8 mouse cellular contexts compared by ENCODE assay signal in the genomic region with DNA sequence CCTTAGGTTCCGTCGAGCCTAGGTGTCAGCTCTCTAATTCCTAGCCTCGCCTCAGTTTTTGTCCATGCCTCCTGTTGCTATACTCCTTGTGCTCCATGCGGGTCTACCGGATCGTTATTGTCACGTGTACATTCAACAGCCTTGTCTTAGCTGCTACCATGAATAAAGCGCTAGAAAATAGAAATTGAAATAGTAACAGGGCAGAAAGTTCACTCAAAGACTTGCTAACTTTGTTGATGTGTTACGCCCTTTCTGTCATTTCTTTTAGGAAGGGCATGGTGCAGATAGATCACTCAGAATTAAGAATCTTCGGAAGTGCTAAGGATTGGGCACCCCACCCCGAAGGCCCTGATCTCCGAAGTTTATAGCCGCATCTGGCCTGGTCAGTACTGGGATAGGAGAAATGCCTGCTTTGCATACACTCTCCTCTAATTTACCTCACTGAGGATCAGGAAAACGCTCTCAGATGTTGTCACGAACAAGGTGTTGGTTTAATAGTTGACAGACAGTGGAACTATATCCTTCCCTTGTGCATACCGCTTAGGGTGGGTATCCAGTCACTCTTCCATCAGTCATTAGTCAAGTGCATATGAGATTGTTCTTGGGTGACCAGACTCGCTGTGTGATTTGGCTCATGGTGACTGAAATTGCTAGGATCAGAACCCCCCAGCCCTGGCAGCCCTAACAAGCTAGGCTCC. TPM values are rescaled to one million over a fixed set of nuclear protein-coding genes. Genes with fewer than 3 reads are reported as not detected.
DNase-seq lines count a peak whose midpoint lies in the region; ATAC-seq and TF ChIP-seq lines count a peak whose summit lies in the region.

No protein-coding gene starts in this region.

- ATAC-seq in megakaryocyte, adult 5-6 weeks (ENCODE audit: poor library complexity, severe bottlenecking) = no peak
- ATAC-seq in forebrain, embryonic 12.5 days (ENCODE audit: low FRiP score) = no peak

- peak overlapping the region; percentile 65 for H3K4me2 ChIP-seq in forebrain, embryonic 12.5 days

- H3K4me1 ChIP-seq in megakaryocyte, embryonic 14.5 days = peaks cover 46% of the 10 kb centered on the region
- H3K4me1 ChIP-seq in forebrain, embryonic 12.5 days = peaks cover 22% of the 10 kb centered on the region
- peaks cover 15% of the 10 kb centered on the region for H3K4me1 ChIP-seq in limb, embryonic 10.5 days
- no peaks in the 10 kb centered on the region for H3K4me1 ChIP-seq in olfactory bulb, adult 2 months (ENCODE audit: control insufficient read depth, insufficient read depth, low read length)

- 35% methylated on average over 17 of the region's 17 CpGs for WGBS in forebrain, embryonic 12.5 days
- 33% methylated on average over 17 of the region's 17 CpGs for WGBS in limb, embryonic 10.5 days
- 31% methylated on average over 17 of the region's 17 CpGs for WGBS in olfactory bulb, adult 2 months

- TF ChIP-seq CTCF in olfactory bulb, adult 2 months (IDR thresholded peaks at IDR 0.05; ENCODE audit: insufficient read depth, low read depth, low read length) = no peak

- intact Hi-C loops in left cerebral cortex, postnatal 10 days (cut with DNase I) = no loop called here

- no peak for TF ChIP-seq POLR2A in olfactory bulb, adult 2 months (IDR thresholded peaks at IDR 0.05; ENCODE audit: insufficient read depth, low read depth, low read length)

- no peak for DNase-seq in limb, embryonic 10.5 days (ENCODE audit: low spot score)
- DNase-seq in layer of hippocampus, adult 9-10 months (ENCODE audit: low spot score) = no peak
- no peak for DNase-seq in thymus, postnatal 14 days
- no peak for DNase-seq in left cerebral cortex, postnatal 10 days (ENCODE audit: extremely low spot score in 1 of 2, low spot score in 2 of 2)

- peak overlapping the region; percentile 77 for H3K9ac ChIP-seq in forebrain, embryonic 12.5 days

- peak overlapping the region; percentile 81; the same call in 1 of the 2 replicates for H3K27ac ChIP-seq in forebrain, embryonic 12.5 days
- H3K27ac ChIP-seq in limb, embryonic 10.5 days = peak overlapping the region; percentile 96
- H3K27ac ChIP-seq in olfactory bulb, adult 2 months (ENCODE audit: insufficient read depth, low read depth, low read length) = no peak overlapping the region

- H3K9me3 ChIP-seq in megakaryocyte, embryonic 14.5 days = no peaks in the 10 kb centered on the region
- H3K9me3 ChIP-seq in forebrain, embryonic 12.5 days = no peaks in the 10 kb centered on the region
- no peaks in the 10 kb centered on the region for H3K9me3 ChIP-seq in limb, embryonic 10.5 days (replicated peaks)

- H3K36me3 ChIP-seq in megakaryocyte, embryonic 14.5 days (replicated peaks; ENCODE audit: low read length) = peaks cover 34% of the 10 kb centered on the region
- H3K36me3 ChIP-seq in forebrain, embryonic 12.5 days (replicated peaks) = peaks cover 13% of the 10 kb centered on the region; the same call in 1 of the 2 replicates
- peaks cover 40% of the 10 kb centered on the region for H3K36me3 ChIP-seq in limb, embryonic 10.5 days

- H3K4me3 ChIP-seq in megakaryocyte, embryonic 14.5 days (replicated peaks) = peak overlapping the region; percentile 99
- H3K4me3 ChIP-seq in forebrain, embryonic 12.5 days (replicated peaks) = peak overlapping the region; percentile 80
- peak overlapping the region; percentile 80 for H3K4me3 ChIP-seq in limb, embryonic 10.5 days
- H3K4me3 ChIP-seq in olfactory bulb, adult 2 months (ENCODE audit: insufficient read depth, low read depth, low read length) = peak overlapping the region; percentile 73

- H3K27me3 ChIP-seq in megakaryocyte, embryonic 14.5 days (replicated peaks) = no peaks in the 10 kb centered on the region
- H3K27me3 ChIP-seq in forebrain, embryonic 12.5 days = no peaks in the 10 kb centered on the region
- H3K27me3 ChIP-seq in limb, embryonic 10.5 days (ENCODE audit: low read depth, poor library complexity, severe bottlenecking) = no peaks in the 10 kb centered on the region

RNA-seq across cellular contexts. Expression of a gene that starts 0.7 kb away (rescaled TPM):
- polyA plus RNA-seq in megakaryocyte, embryonic 14.5 days (2012; ENCODE audit: insufficient read depth, low replicate concordance) = 3.4 TPM in 1 of 2 replicates, not detected in the other
- 26.9 and 35.6 TPM in 2 replicates for total RNA-seq in megakaryocyte, adult 5-6 weeks (2015)
- total RNA-seq in megakaryocyte, adult 5-6 weeks (2017) = 35.7 and 36.8 TPM in 2 replicates
- polyA plus RNA-seq in forebrain, embryonic 12.5 days (2016; fragmentation: Nextera tagmentation; extraction: Ambion mirVana) = 43.5 and 45.8 TPM in 2 replicates
- polyA plus RNA-seq in limb, embryonic 10.5 days (2016; fragmentation: Nextera tagmentation; extraction: Ambion mirVana) = 60.4 and 62.6 TPM in 2 replicates
- not detected in 2 replicates for polyA plus RNA-seq in olfactory bulb, adult 2 months (2012; ENCODE audit: insufficient read depth, insufficient read length, low replicate concordance, missing spikeins)
- total RNA-seq in left cerebral cortex, postnatal 10 days (2021) = 1 to 10 TPM; 2.3 to 3.3 TPM

RNA-seq across cellular contexts. Expression of a gene that starts 1.0 kb away (rescaled TPM):
- 36.1 TPM in 1 of 2 replicates, not detected in the other for polyA plus RNA-seq in megakaryocyte, embryonic 14.5 days (2012; ENCODE audit: insufficient read depth, low replicate concordance)
- 43.3 and 49.2 TPM in 2 replicates for total RNA-seq in megakaryocyte, adult 5-6 weeks (2015)
- total RNA-seq in megakaryocyte, adult 5-6 weeks (2017) = 51.7 and 66.0 TPM in 2 replicates
- 73.6 and 78.2 TPM in 2 replicates for polyA plus RNA-seq in forebrain, embryonic 12.5 days (2016; fragmentation: Nextera tagmentation; extraction: Ambion mirVana)
- polyA plus RNA-seq in limb, embryonic 10.5 days (2016; fragmentation: Nextera tagmentation; extraction: Ambion mirVana) = 68.6 and 70.3 TPM in 2 replicates
- not detected in 2 replicates for polyA plus RNA-seq in olfactory bulb, adult 2 months (2012; ENCODE audit: insufficient read depth, insufficient read length, low replicate concordance, missing spikeins)
- total RNA-seq in left cerebral cortex, postnatal 10 days (2021) = 10 to 100 TPM in 1 of 2 experiments, 1 to 10 TPM in 1; 10.0 to 11.3 TPM

RNA-seq across cellular contexts. Expression of a gene that starts 21.0 kb away (rescaled TPM):
- 0.95 and 2.5 TPM in 2 replicates for polyA plus RNA-seq in megakaryocyte, embryonic 14.5 days (2012; ENCODE audit: insufficient read depth, low replicate concordance)
- total RNA-seq in megakaryocyte, adult 5-6 weeks (2015) = 12.3 and 14.5 TPM in 2 replicates
- 8.6 and 11.3 TPM in 2 replicates for total RNA-seq in megakaryocyte, adult 5-6 weeks (2017)
- polyA plus RNA-seq in forebrain, embryonic 12.5 days (2016; fragmentation: Nextera tagmentation; extraction: Ambion mirVana) = 17.9 and 18.5 TPM in 2 replicates
- 12.1 and 12.4 TPM in 2 replicates for polyA plus RNA-seq in limb, embryonic 10.5 days (2016; fragmentation: Nextera tagmentation; extraction: Ambion mirVana)
- polyA plus RNA-seq in olfactory bulb, adult 2 months (2012; ENCODE audit: insufficient read depth, insufficient read length, low replicate concordance, missing spikeins) = not detected in 2 replicates
- 10 to 100 TPM; 32.4 to 34.1 TPM for total RNA-seq in left cerebral cortex, postnatal 10 days (2021)

RNA-seq across cellular contexts. Expression of a gene that starts 56.5 kb away (rescaled TPM):
- polyA plus RNA-seq in megakaryocyte, embryonic 14.5 days (2012; ENCODE audit: insufficient read depth, low replicate concordance) = 1.8 and 2.0 TPM in 2 replicates
- total RNA-seq in megakaryocyte, adult 5-6 weeks (2015) = 0.40 and 0.43 TPM in 2 replicates
- 0.29 and 0.37 TPM in 2 replicates for total RNA-seq in megakaryocyte, adult 5-6 weeks (2017)
- polyA plus RNA-seq in forebrain, embryonic 12.5 days (2016; fragmentation: Nextera tagmentation; extraction: Ambion mirVana) = 4.5 and 5.4 TPM in 2 replicates
- polyA plus RNA-seq in limb, embryonic 10.5 days (2016; fragmentation: Nextera tagmentation; extraction: Ambion mirVana) = 1.5 and 2.3 TPM in 2 replicates
- not detected in 2 replicates for polyA plus RNA-seq in olfactory bulb, adult 2 months (2012; ENCODE audit: insufficient read depth, insufficient read length, low replicate concordance, missing spikeins)
- 10 to 100 TPM; 11.3 to 12.5 TPM for total RNA-seq in left cerebral cortex, postnatal 10 days (2021)

Comparison
In these comparisons a context has a peak if more than half of its experiments do, and no peak if none do; other contexts are left out.
1. RNA of a gene that starts 0.7 kb away (polyA plus RNA-seq): 60.4 to 62.6 TPM in limb, embryonic 10.5 days and 43.5 to 45.8 TPM in forebrain, embryonic 12.5 days; 3.4 TPM in megakaryocyte, embryonic 14.5 days and not detected in olfactory bulb, adult 2 months; every median in the first group is over 10 times any median in the second.
2. Peak in every context shown above with its lines, with median percentiles within 50 percentile points of each other: H3K4me3 ChIP-seq.